Mouse (Mus musculus) CH12.LX (cell line): ENCODE data around the gene Pth1r.

Experiments
- CTCF ChIP-seq, 2 experiments: IDR thresholded peaks in 1 of 2; conservative IDR thresholded peaks in 1 of 2; 2 replicates each; pipeline ENCODE4 v1.5.1; 2011 to 2012; ENCODE audit warnings: low read depth in 2 of 2, low read length in 2 of 2, improper control_type of control experiment in 1 of 2, inconsistent platforms in 1 of 2, mild to moderate bottlenecking in 1 of 2, moderate library complexity in 1 of 2
- EP300 ChIP-seq: IDR thresholded peaks from 2 replicates; pipeline ENCODE4 v1.6.1; 2011; ENCODE audit warnings: low read length, improper control_type of control experiment
- MAFK ChIP-seq: IDR thresholded peaks from 2 replicates; pipeline ENCODE4 v1.6.1; 2011; ENCODE audit warnings: low read length, improper control_type of control experiment; ENCODE audit not compliant: insufficient replicate concordance
- MAX ChIP-seq: IDR thresholded peaks from 2 replicates; pipeline ENCODE4 v1.6.1; 2011; ENCODE audit warnings: low read length, improper control_type of control experiment
- PAX5 ChIP-seq: IDR thresholded peaks from 2 replicates; pipeline ENCODE4 v1.6.1; 2012; ENCODE audit warnings: low read length, inconsistent platforms, mixed read lengths
- POLR2A ChIP-seq: IDR thresholded peaks from 2 replicates; pipeline ENCODE4 v1.6.1; 2011; ENCODE audit warnings: low read depth, mild to moderate bottlenecking, improper control_type of control experiment, low read length
- SIN3A ChIP-seq: IDR thresholded peaks from 2 replicates; pipeline ENCODE4 v1.6.1; 2012; ENCODE audit warnings: low read length, improper control_type of control experiment, inconsistent platforms
- SMC3 ChIP-seq: IDR thresholded peaks from 2 replicates; pipeline ENCODE4 v1.6.1; 2011; ENCODE audit warnings: low read depth, low read length, improper control_type of control experiment
- TBP ChIP-seq: conservative IDR thresholded peaks from 2 replicates; pipeline ENCODE4 v1.6.1; 2011; ENCODE audit warnings: low read depth, low read length, improper control_type of control experiment
- ZC3H11A ChIP-seq: IDR thresholded peaks from 2 replicates; pipeline ENCODE4 v1.6.1; 2012; ENCODE audit warnings: low read depth, mild to moderate bottlenecking, inconsistent platforms, low read length, improper control_type of control experiment
- ZKSCAN1 ChIP-seq: IDR thresholded peaks from 2 replicates; pipeline ENCODE4 v1.6.1; 2012; ENCODE audit warnings: low read depth, inconsistent platforms, low read length, improper control_type of control experiment, borderline replicate concordance

GRCm38 (mm10) chr9:110741711-110742294 lies 5.1 kb downstream of the Pth1r start, which contains the start of gene Myl3:
- no peak for TF ChIP-seq ZC3H11A
- TF ChIP-seq MAFK, result no peak
- no peak for TF ChIP-seq ZKSCAN1
- no peak for TF ChIP-seq CTCF (conservative IDR thresholded peaks at IDR 0.05 in 1 of 2, IDR thresholded peaks at IDR 0.05 in 1 of 2; ENCODE audit: low read depth in 2 of 2, low read length in 2 of 2)
- no peak for TF ChIP-seq SIN3A
- TF ChIP-seq SMC3, result no peak
- TF ChIP-seq PAX5, result no peak
- TF ChIP-seq TBP, result no peak
- TF ChIP-seq MAX, result no peak
- no peak for TF ChIP-seq EP300
- no peak for TF ChIP-seq POLR2A
